Mouse (Mus musculus) embryonic fibroblast, embryonic 13.5 days (primary cell): ENCODE data around the gene Sema5b.

Experiments
- CTCF ChIP-seq: IDR thresholded peaks from 2 replicates; pipeline ENCODE4 v1.5.1; 2011; ENCODE audit warnings: mild to moderate bottlenecking, control low read depth, low read length, moderate library complexity, borderline replicate concordance; ENCODE audit not compliant: insufficient read depth
- POLR2A ChIP-seq: IDR thresholded peaks from 2 replicates; pipeline ENCODE4 v1.6.1; 2011; ENCODE audit warnings: low read depth, mild to moderate bottlenecking, control low read depth, low read length, moderate library complexity

GRCm38 (mm10) chr16:35707004-35707403, 166.1 kb downstream of the Sema5b start:
- no peak for TF ChIP-seq CTCF
- no peak for TF ChIP-seq POLR2A
